Comparison of ENCODE assay signal across 14 mouse cellular contexts in genomic region chr14:40932225-40932624, GRCm38 (mm10). TPM values are rescaled to one million over a fixed set of nuclear protein-coding genes. Genes with fewer than 3 reads are reported as not detected.
A peak's percentile ranks its signal among the peaks of the same experiment; 100 is the strongest.
DNase-seq lines count a peak whose midpoint lies in the region; ATAC-seq and TF ChIP-seq lines count a peak whose summit lies in the region.
"Had no signal": no experiment of that assay in that cellular context is flagged by ENCODE, and none has a peak within 500 bp of the region (broad histone marks: within the 10 kb centered on the region; RNA-seq: fewer than 3 reads in every experiment).

No protein-coding gene starts in this region.

- H3K27ac ChIP-seq in heart, embryonic 13.5 days (replicated peaks) = 0 out of 2 replicates have a peak overlapping the region, but pooled peaks have one; percentile 13
- peak overlapping the region; percentile 35 for H3K27ac ChIP-seq in liver, embryonic 15.5 days (replicated peaks)
- no peak overlapping the region for H3K27ac ChIP-seq in liver, embryonic 12.5 days
- peak overlapping the region; percentile 96 for H3K27ac ChIP-seq in kidney, adult 2 months (ENCODE audit: insufficient read depth, low read depth, low read length)
- H3K27ac ChIP-seq: embryonic facial prominence, embryonic 12.5 days; heart, adult 2 months had no signal

- no peak overlapping the region for H3K9ac ChIP-seq in heart, embryonic 13.5 days
- H3K9ac ChIP-seq in liver, embryonic 15.5 days = no peak overlapping the region
- H3K9ac ChIP-seq in liver, embryonic 12.5 days = no peak overlapping the region
- H3K9ac ChIP-seq: embryonic facial prominence, embryonic 12.5 days had no signal

- intact Hi-C loops in heart, postnatal 10 days (cut with DNase I) = no loop called here

- peaks cover 76% of the 10 kb centered on the region for H3K4me1 ChIP-seq in heart, embryonic 13.5 days
- peaks cover 94% of the 10 kb centered on the region for H3K4me1 ChIP-seq in liver, embryonic 15.5 days (replicated peaks)
- peaks cover 96% of the 10 kb centered on the region for H3K4me1 ChIP-seq in liver, embryonic 12.5 days
- peaks cover 81% of the 10 kb centered on the region for H3K4me1 ChIP-seq in kidney, adult 2 months (ENCODE audit: control insufficient read depth, insufficient read depth, low read length)

- WGBS in heart, embryonic 13.5 days = 90% methylated on average over 9 of the region's 9 CpGs
- 79% methylated on average over 9 of the region's 9 CpGs for WGBS in liver, embryonic 15.5 days (ENCODE audit: insufficient replicate concordance)
- WGBS in liver, embryonic 12.5 days (ENCODE audit: insufficient replicate concordance) = 83% methylated on average over 9 of the region's 9 CpGs
- WGBS in kidney, adult 2 months = 23% methylated on average over 9 of the region's 9 CpGs

- H3K9me3 ChIP-seq in heart, embryonic 13.5 days = no peaks in the 10 kb centered on the region
- H3K9me3 ChIP-seq in liver, embryonic 15.5 days (replicated peaks) = no peaks in the 10 kb centered on the region
- no peaks in the 10 kb centered on the region for H3K9me3 ChIP-seq in liver, embryonic 12.5 days (replicated peaks)
- H3K9me3 ChIP-seq: embryonic facial prominence, embryonic 12.5 days had no signal

- H3K27me3 ChIP-seq in heart, embryonic 13.5 days (replicated peaks) = no peaks in the 10 kb centered on the region
- no peaks in the 10 kb centered on the region for H3K27me3 ChIP-seq in liver, embryonic 15.5 days
- no peaks in the 10 kb centered on the region for H3K27me3 ChIP-seq in liver, embryonic 12.5 days (replicated peaks)
- no peaks in the 10 kb centered on the region for H3K27me3 ChIP-seq in kidney, adult 2 months (replicated peaks; ENCODE audit: control insufficient read depth, insufficient read depth, low read length)
- H3K27me3 ChIP-seq: embryonic facial prominence, embryonic 12.5 days had no signal

- no peak overlapping the region for H3K4me3 ChIP-seq in heart, embryonic 13.5 days
- H3K4me3 ChIP-seq in liver, embryonic 15.5 days (replicated peaks) = no peak overlapping the region
- H3K4me3 ChIP-seq in liver, embryonic 12.5 days = no peak overlapping the region
- H3K4me3 ChIP-seq in kidney, adult 2 months (ENCODE audit: insufficient read depth, low read depth, low read length) = no peak overlapping the region
- H3K4me3 ChIP-seq: embryonic facial prominence, embryonic 12.5 days; heart, adult 2 months had no signal

- no peak for TF ChIP-seq CTCF in kidney, adult 2 months (conservative IDR thresholded peaks at IDR 0.05; ENCODE audit: insufficient read depth, insufficient read length, low read depth, low read length)

- H3K36me3 ChIP-seq in heart, embryonic 13.5 days = 0 out of 2 replicates have a peak, but pooled peaks cover 7% of the 10 kb centered on the region
- H3K36me3 ChIP-seq in liver, embryonic 15.5 days (replicated peaks) = no peaks in the 10 kb centered on the region; the same call in 1 of the 2 replicates
- H3K36me3 ChIP-seq in liver, embryonic 12.5 days = peaks cover 18% of the 10 kb centered on the region; the same call in 1 of the 2 replicates
- no peaks in the 10 kb centered on the region for H3K36me3 ChIP-seq in kidney, adult 2 months (ENCODE audit: control insufficient read depth, insufficient read depth, low read length)
- H3K36me3 ChIP-seq: embryonic facial prominence, embryonic 12.5 days had no signal

- DNase-seq in heart, postnatal 10 days = no peak
- DNase-seq in kidney, adult 2 months = peak; percentile 77
- peak; percentile 63 to 72 for DNase-seq in kidney, postnatal 36 days
- DNase-seq in frontal cortex, postnatal 10 days (ENCODE audit: low spot score in 2 of 2) = no peak
- DNase-seq in adrenal gland, adult 8-10 months = no peak
- DNase-seq: adrenal gland, adult 2 months; cerebellum, postnatal 10 days; heart, adult 2 months; heart, postnatal 36 days; right cerebral cortex, adult 18-20 months had no signal

- no peak for ATAC-seq in heart, embryonic 13.5 days (ENCODE audit: extremely low read depth, insufficient number of reproducible peaks, low FRiP score, low TSS enrichment)
- ATAC-seq in liver, embryonic 15.5 days (ENCODE audit: insufficient read depth) = no peak
- ATAC-seq in liver, embryonic 12.5 days = no peak

- no peak for TF ChIP-seq POLR2A in kidney, adult 2 months (IDR thresholded peaks at IDR 0.05; ENCODE audit: low read depth, low read length)

- no peak overlapping the region for H3K4me2 ChIP-seq in heart, embryonic 13.5 days
- no peak overlapping the region for H3K4me2 ChIP-seq in liver, embryonic 15.5 days
- no peak overlapping the region for H3K4me2 ChIP-seq in liver, embryonic 12.5 days
- H3K4me2 ChIP-seq: embryonic facial prominence, embryonic 12.5 days had no signal

RNA-seq across cellular contexts. Expression of gene Tspan14, which starts 34.4 kb away (rescaled TPM):
- 40.8 and 42.0 TPM in 2 replicates for polyA plus RNA-seq in heart, embryonic 13.5 days (2015; fragmentation: Nextera tagmentation; extraction: Ambion mirVana)
- 10 to 100 TPM; 28.1 to 30.4 TPM for total RNA-seq in heart, postnatal 10 days (2021)
- 28.8 and 34.6 TPM in 2 replicates for polyA plus RNA-seq in liver, embryonic 15.5 days (2015; fragmentation: Nextera tagmentation; extraction: Ambion mirVana)
- 44.5 and 44.6 TPM in 2 replicates for polyA plus RNA-seq in liver, embryonic 12.5 days (2016; fragmentation: Nextera tagmentation; extraction: Ambion mirVana)
- 119 and 121 TPM in 2 replicates for polyA plus RNA-seq in kidney, adult 2 months (2012; rRNA removed)
- 10 to 100 TPM; 31.2 to 34.6 (median 33.0) TPM for total RNA-seq in adrenal gland, adult 8-10 months (2022)

RNA-seq across cellular contexts. Expression of gene Sh2d4b, which starts 39.2 kb away (rescaled TPM):
- polyA plus RNA-seq in heart, embryonic 13.5 days (2015; fragmentation: Nextera tagmentation; extraction: Ambion mirVana) = 0.48 and 0.67 TPM in 2 replicates
- total RNA-seq in heart, postnatal 10 days (2021) = 1 to 10 TPM in 1 of 2 experiments, under 1 TPM in 1; 0.57 to 1.2 TPM
- polyA plus RNA-seq in liver, embryonic 15.5 days (2015; fragmentation: Nextera tagmentation; extraction: Ambion mirVana) = 0.03 and 0.10 TPM in 2 replicates
- polyA plus RNA-seq in liver, embryonic 12.5 days (2016; fragmentation: Nextera tagmentation; extraction: Ambion mirVana) = 0.16 and 0.20 TPM in 2 replicates
- polyA plus RNA-seq in kidney, adult 2 months (2012; rRNA removed) = 0.83 and 0.94 TPM in 2 replicates
- 1 to 10 TPM; 1.6 to 2.7 (median 2.4) TPM for total RNA-seq in adrenal gland, adult 8-10 months (2022)

Comparison
In these comparisons a context has a peak if more than half of its experiments do, and no peak if none do; other contexts are left out.
1. DNase-seq: peak in kidney, adult 2 months (single experiment) and kidney, postnatal 36 days (2 of 2); none in heart, postnatal 10 days (0 of 2), frontal cortex, postnatal 10 days (0 of 2) and adrenal gland, adult 8-10 months (single experiment).